In the genomic region with DNA sequence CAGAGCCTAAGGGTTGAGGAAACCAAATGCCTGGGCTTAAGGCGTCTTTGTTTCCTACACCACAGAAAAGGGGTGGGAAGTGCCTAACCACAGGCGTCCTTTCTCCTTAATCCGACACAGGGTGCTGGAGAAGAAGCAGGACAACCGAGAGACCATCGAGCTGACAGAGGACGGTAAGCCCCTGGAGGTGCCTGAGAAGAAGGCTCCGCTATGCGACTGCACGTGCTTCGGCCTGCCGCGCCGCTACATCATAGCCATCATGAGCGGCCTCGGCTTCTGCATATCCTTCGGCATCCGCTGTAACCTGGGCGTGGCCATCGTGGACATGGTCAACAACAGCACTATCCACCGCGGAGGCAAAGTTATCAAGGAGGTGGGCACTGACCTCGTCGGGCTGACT, we compare ENCODE assay signal across 12 mouse cellular contexts. TPM values are rescaled to one million over a fixed set of nuclear protein-coding genes. Genes with fewer than 3 reads are reported as not detected.
DNase-seq lines count a peak whose midpoint lies in the region; ATAC-seq lines count a peak whose summit lies in the region.
"Had no signal": no experiment of that assay in that cellular context is flagged by ENCODE, and none has a peak within 500 bp of the region (broad histone marks: within the 10 kb centered on the region; RNA-seq: fewer than 3 reads in every experiment).

No protein-coding gene starts in this region.

- no peak overlapping the region for H3K9ac ChIP-seq in intestine, embryonic 14.5 days (ENCODE audit: low read length)
- no peak overlapping the region for H3K9ac ChIP-seq in intestine, embryonic 16.5 days (ENCODE audit: low read depth, low read length)
- H3K9ac ChIP-seq in embryonic facial prominence, embryonic 11.5 days (replicated peaks; ENCODE audit: low read length) = no peak overlapping the region
- H3K9ac ChIP-seq in hindbrain, embryonic 13.5 days = peak overlapping the region; percentile 89
- H3K9ac ChIP-seq in intestine, embryonic 15.5 days = no peak overlapping the region
- H3K9ac ChIP-seq: liver, embryonic 14.5 days had no signal

- H3K4me2 ChIP-seq in intestine, embryonic 14.5 days (ENCODE audit: low read length) = no peak overlapping the region
- no peak overlapping the region for H3K4me2 ChIP-seq in intestine, embryonic 16.5 days (ENCODE audit: low read depth, low read length)
- no peak overlapping the region for H3K4me2 ChIP-seq in embryonic facial prominence, embryonic 11.5 days (ENCODE audit: low read depth, low read length)
- peak overlapping the region; percentile 62 for H3K4me2 ChIP-seq in hindbrain, embryonic 13.5 days
- no peak overlapping the region for H3K4me2 ChIP-seq in intestine, embryonic 15.5 days (replicated peaks)

- no peak overlapping the region for H3K4me3 ChIP-seq in intestine, embryonic 14.5 days (ENCODE audit: low read depth, low read length)
- H3K4me3 ChIP-seq in intestine, embryonic 16.5 days (ENCODE audit: low read length) = no peak overlapping the region
- H3K4me3 ChIP-seq in embryonic facial prominence, embryonic 11.5 days (ENCODE audit: low read depth, low read length) = no peak overlapping the region
- peak overlapping the region; percentile 50 for H3K4me3 ChIP-seq in hindbrain, embryonic 13.5 days
- H3K4me3 ChIP-seq in intestine, embryonic 15.5 days (replicated peaks) = no peak overlapping the region

- DNase-seq in intestine, embryonic 14.5 days (ENCODE audit: low spot score) = peak; percentile 52
- peak; percentile 12 for DNase-seq in embryonic facial prominence, embryonic 11.5 days (ENCODE audit: low spot score)
- peak; percentile 44 for DNase-seq in neural tube, embryonic 10.5 days (ENCODE audit: extremely low spot score, low spot score)
- DNase-seq in ovary, postnatal 36 days (ENCODE audit: low spot score) = no peak
- no peak for DNase-seq in adrenal gland, adult (ENCODE audit: inconsistent age in 2 of 2, low spot score in 1 of 2)
- DNase-seq: heart, postnatal 4 days had no signal

- ATAC-seq in intestine, embryonic 14.5 days (replicated peaks; ENCODE audit: low FRiP score, low TSS enrichment, low read depth) = no peak
- no peak for ATAC-seq in intestine, embryonic 16.5 days
- no peak for ATAC-seq in embryonic facial prominence, embryonic 11.5 days (replicated peaks; ENCODE audit: insufficient number of reproducible peaks, low FRiP score, low TSS enrichment, low read depth)
- no peak for ATAC-seq in hindbrain, embryonic 13.5 days (ENCODE audit: low FRiP score)
- ATAC-seq in intestine, embryonic 15.5 days = no peak
- ATAC-seq: CD4-positive, CD25-positive, alpha-beta regulatory T cell, adult 4 months had no signal

- H3K9me3 ChIP-seq in intestine, embryonic 14.5 days (ENCODE audit: control insufficient read depth, low read length) = no peaks in the 10 kb centered on the region
- H3K9me3 ChIP-seq in intestine, embryonic 16.5 days (ENCODE audit: control insufficient read depth, low read length) = no peaks in the 10 kb centered on the region
- no peaks in the 10 kb centered on the region for H3K9me3 ChIP-seq in embryonic facial prominence, embryonic 11.5 days (replicated peaks; ENCODE audit: control insufficient read depth, low read length)
- no peaks in the 10 kb centered on the region for H3K9me3 ChIP-seq in hindbrain, embryonic 13.5 days
- no peaks in the 10 kb centered on the region for H3K9me3 ChIP-seq in intestine, embryonic 15.5 days

- no peak overlapping the region for H3K27ac ChIP-seq in intestine, embryonic 14.5 days (ENCODE audit: low read depth)
- H3K27ac ChIP-seq in intestine, embryonic 16.5 days (ENCODE audit: low read length) = no peak overlapping the region
- no peak overlapping the region for H3K27ac ChIP-seq in embryonic facial prominence, embryonic 11.5 days (replicated peaks; ENCODE audit: low read depth, low read length)
- peak overlapping the region; percentile 93 for H3K27ac ChIP-seq in hindbrain, embryonic 13.5 days
- no peak overlapping the region for H3K27ac ChIP-seq in intestine, embryonic 15.5 days
- H3K27ac ChIP-seq: liver, embryonic 14.5 days had no signal

- H3K4me1 ChIP-seq in intestine, embryonic 14.5 days (replicated peaks; ENCODE audit: control insufficient read depth, insufficient read depth, low read length) = no peaks in the 10 kb centered on the region
- no peaks in the 10 kb centered on the region for H3K4me1 ChIP-seq in intestine, embryonic 16.5 days (ENCODE audit: control insufficient read depth, insufficient read depth, low read length)
- no peaks in the 10 kb centered on the region for H3K4me1 ChIP-seq in embryonic facial prominence, embryonic 11.5 days (ENCODE audit: control insufficient read depth, insufficient read depth, low read length)
- H3K4me1 ChIP-seq in hindbrain, embryonic 13.5 days (replicated peaks) = peaks cover 12% of the 10 kb centered on the region; the same call in 1 of the 2 replicates
- no peaks in the 10 kb centered on the region; the same call in 1 of the 2 replicates for H3K4me1 ChIP-seq in intestine, embryonic 15.5 days (replicated peaks)

- WGBS in intestine, embryonic 14.5 days = under 1% methylated on average over 23 of the region's 23 CpGs
- WGBS in intestine, embryonic 16.5 days = under 1% methylated on average over 23 of the region's 23 CpGs
- under 1% methylated on average over 23 of the region's 23 CpGs for WGBS in embryonic facial prominence, embryonic 11.5 days
- 0% methylated on average over 23 of the region's 23 CpGs for WGBS in hindbrain, embryonic 13.5 days
- 2% methylated on average over 23 of the region's 23 CpGs for WGBS in intestine, embryonic 15.5 days

- peaks cover 89% of the 10 kb centered on the region for H3K27me3 ChIP-seq in intestine, embryonic 14.5 days (replicated peaks; ENCODE audit: control insufficient read depth, insufficient read depth, low read length)
- peaks cover 57% of the 10 kb centered on the region for H3K27me3 ChIP-seq in intestine, embryonic 16.5 days (replicated peaks; ENCODE audit: control insufficient read depth, insufficient read depth, low read length)
- H3K27me3 ChIP-seq in embryonic facial prominence, embryonic 11.5 days (ENCODE audit: control insufficient read depth, insufficient read depth, low read length) = peaks cover 52% of the 10 kb centered on the region
- H3K27me3 ChIP-seq in hindbrain, embryonic 13.5 days = peaks cover 76% of the 10 kb centered on the region
- H3K27me3 ChIP-seq in intestine, embryonic 15.5 days (replicated peaks) = peaks cover 64% of the 10 kb centered on the region

- H3K36me3 ChIP-seq in intestine, embryonic 14.5 days (ENCODE audit: control insufficient read depth, insufficient read depth, low read length) = no peaks in the 10 kb centered on the region
- H3K36me3 ChIP-seq in intestine, embryonic 16.5 days (ENCODE audit: control insufficient read depth, insufficient read depth, low read length) = no peaks in the 10 kb centered on the region
- no peaks in the 10 kb centered on the region for H3K36me3 ChIP-seq in embryonic facial prominence, embryonic 11.5 days (replicated peaks; ENCODE audit: control insufficient read depth, insufficient read depth, low read depth, low read length)
- H3K36me3 ChIP-seq in hindbrain, embryonic 13.5 days = no peaks in the 10 kb centered on the region
- H3K36me3 ChIP-seq in intestine, embryonic 15.5 days = no peaks in the 10 kb centered on the region

RNA-seq across cellular contexts. Expression of a gene that starts 3.4 kb away (rescaled TPM):
- polyA plus RNA-seq in intestine, embryonic 14.5 days (2014; fragmentation: Nextera tagmentation; extraction: Ambion mirVana) = 0.31 TPM in 1 of 2 replicates, not detected in the other
- polyA plus RNA-seq in intestine, embryonic 16.5 days (2015; fragmentation: Nextera tagmentation; extraction: Ambion mirVana) = 0.12 and 0.27 TPM in 2 replicates
- polyA plus RNA-seq in embryonic facial prominence, embryonic 11.5 days (2014; fragmentation: Nextera tagmentation; extraction: Ambion mirVana) = 5.5 and 9.5 TPM in 2 replicates
- polyA plus RNA-seq in hindbrain, embryonic 13.5 days (2015; fragmentation: Nextera tagmentation; extraction: Ambion mirVana) = 78.6 and 80.9 TPM in 2 replicates
- polyA plus RNA-seq in intestine, embryonic 15.5 days (2015; fragmentation: Nextera tagmentation; extraction: Ambion mirVana) = 0.34 TPM in 2 replicates
- polyA plus RNA-seq: CD4-positive, CD25-positive, alpha-beta regulatory T cell, adult 4 months; liver, embryonic 14.5 days; small intestine, adult 2 months had no signal

Comparison
In these comparisons a context has a peak if more than half of its experiments do, and no peak if none do; other contexts are left out.
1. DNase-seq: peak in intestine, embryonic 14.5 days (single experiment), embryonic facial prominence, embryonic 11.5 days (single experiment) and neural tube, embryonic 10.5 days (single experiment); none in ovary, postnatal 36 days (single experiment) and adrenal gland, adult (0 of 2).